Mouse (Mus musculus) testis, adult 10 weeks (tissue): ENCODE results near the gene Card6. TPM values are rescaled to one million over a fixed set of nuclear protein-coding genes. Genes with fewer than 3 reads are reported as not detected.

Experiments
- polyA plus RNA-seq: library from polyadenylated mRNA; stranded (reverse); fragments of 350-450 nt; fragmentation: Illumina TruSeq; extraction: RNeasy Lipid Tissue Mini Kit (QIAGEN cat#74804); gene quantifications from one replicate; pipeline ENCODE4 v1.2.3, GENCODE M21; 2014; ENCODE audit warnings: low read depth, low replicate concordance

The Card6 gene
- polyA plus RNA-seq: 8.7 TPM

DNA sequence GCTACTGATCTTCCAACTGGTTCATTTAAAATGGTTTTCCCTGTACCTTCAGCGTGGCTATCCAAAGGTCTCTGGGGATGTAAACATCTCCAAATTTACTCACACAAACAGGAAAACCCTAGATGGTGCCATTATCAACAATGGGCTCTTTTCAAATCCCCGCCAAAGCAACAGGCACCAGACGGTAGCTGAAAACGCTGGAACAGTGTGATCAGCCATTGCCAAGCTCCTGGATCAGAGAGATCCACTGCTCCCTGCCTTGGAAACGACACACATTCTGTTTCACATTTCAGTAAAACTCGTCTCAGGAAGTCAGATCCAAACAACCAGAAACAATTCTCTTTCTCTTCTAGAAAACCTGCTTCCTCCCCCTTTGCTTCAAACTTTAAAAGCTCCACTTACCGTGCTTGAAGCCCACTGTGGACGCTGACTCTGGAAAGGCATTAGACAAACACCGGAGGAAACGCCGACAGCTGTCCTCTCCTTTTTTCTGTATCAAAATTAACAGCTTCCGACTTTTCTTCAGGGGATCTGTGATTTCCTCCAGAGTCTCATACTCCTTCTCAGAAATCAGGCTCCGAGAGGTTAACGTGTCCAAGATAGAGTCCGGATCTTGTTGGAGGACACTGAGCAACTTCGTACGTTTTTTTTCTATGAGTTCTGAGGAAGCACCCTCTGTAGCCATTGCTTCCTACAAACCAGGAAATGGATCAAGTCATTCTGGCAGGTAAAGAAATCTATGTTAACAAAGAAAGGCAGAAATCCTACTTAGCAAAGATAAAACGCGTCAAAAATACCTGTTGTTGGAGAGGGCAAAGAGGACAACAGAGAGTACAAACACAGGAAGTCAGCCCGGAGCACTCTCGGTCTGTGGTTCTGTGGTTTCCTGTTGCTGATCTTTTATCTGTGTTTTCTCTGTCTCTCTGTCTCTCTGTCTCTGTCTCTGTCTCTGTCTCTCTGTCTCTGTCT, at the start of gene Card6:
Gene Card6 (minus strand): TSS at position 854 of the 969 bp plus-strand sequence.

DNA sequence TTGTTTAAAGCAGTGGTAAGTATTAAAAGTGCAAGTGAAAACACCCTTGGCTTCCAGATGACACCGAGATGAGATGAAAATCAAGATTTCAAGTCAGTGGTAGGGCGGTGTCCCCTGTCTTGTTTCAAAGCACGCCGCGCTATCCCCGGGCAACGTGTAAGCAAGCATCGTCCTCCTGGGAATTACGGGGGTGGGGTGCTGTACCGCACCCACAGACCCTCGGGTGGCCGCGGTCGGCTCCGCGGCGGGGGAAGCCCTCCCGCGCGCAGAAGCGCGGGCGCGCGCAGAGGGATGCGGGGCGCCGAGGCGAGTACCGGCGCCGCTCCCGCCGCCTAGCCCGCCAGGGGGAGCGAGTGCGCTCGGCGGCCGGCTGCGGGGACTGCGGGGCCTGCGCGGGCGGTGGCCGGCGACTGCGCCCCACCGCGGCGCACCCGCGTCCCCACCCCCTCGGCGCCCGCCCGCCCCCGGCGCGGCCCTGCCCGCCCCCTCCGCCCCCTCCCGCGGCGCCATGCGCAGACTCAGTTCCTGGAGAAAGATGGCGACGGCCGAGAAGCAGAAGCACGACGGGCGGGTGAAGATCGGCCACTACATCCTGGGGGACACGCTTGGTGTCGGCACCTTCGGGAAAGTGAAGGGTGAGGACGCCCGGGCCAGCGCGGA, 35.2 kb upstream of the Card6 start, which contains the start of gene Prkaa1:
Gene Prkaa1 (plus strand): TSS at position 501 of the 660 bp plus-strand sequence.

DNA sequence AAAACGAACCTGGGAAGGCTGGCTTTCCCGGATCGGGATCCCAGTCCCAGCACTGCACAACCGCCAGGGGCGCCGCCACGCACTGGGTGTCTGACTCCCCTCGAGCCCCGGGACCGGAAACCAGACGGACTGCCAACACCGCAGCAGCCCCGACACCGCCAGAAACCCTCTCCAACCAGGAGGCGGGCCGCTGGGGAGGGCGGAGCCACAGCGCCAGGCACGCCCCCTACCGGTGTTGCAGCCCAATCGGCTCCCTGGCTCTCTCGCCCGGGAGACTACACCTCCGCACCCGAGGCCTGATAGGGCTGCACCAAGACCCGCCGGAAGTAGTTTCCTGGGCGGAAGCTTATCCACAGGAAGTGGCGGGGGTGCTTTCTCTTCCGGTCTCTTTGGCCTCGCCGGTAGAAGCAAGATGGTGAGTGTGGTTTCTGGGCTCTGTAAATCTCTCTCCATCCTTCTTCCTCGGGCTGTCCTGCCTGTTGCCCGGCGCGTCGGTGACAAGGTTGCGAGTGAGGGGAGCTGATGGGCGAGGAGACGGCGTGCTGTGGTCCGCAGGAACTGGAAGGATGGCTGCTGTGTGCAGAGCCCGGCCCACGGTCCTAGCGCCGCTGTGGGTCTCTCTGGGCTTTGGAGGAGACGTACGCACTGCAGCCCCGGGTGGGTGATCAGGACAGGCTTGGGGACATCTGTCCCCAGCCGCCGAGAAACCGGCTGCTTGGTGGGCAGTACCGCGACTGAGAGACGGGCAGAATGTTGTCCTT, 8.1 kb upstream of the Card6 start, which contains the start of gene Rpl37:
Gene Rpl37 (plus strand): TSS at position 376 of the 761 bp plus-strand sequence.

GRCm38 (mm10) chr15:5063635-5064034, 44.7 kb downstream of the Card6 start, which contains the start of gene C7:
C7 (minus strand) TSS chr15:5063740.

Other genes starting within 250 kb of the Card6 start
- 861 TPM for gene Mroh2b, start 209.8 kb downstream of the Card6 start, polyA plus RNA-seq
- 72.6 TPM for gene C7, start 44.8 kb downstream of the Card6 start, polyA plus RNA-seq
- 19.1 TPM for gene Rpl37, start 8.1 kb upstream of the Card6 start, polyA plus RNA-seq
- 20.3 TPM for gene Prkaa1, start 35.3 kb upstream of the Card6 start, polyA plus RNA-seq
- 15.6 TPM for gene Ttc33, start 77.0 kb upstream of the Card6 start, polyA plus RNA-seq
- gene Ptger4, start 135.6 kb upstream of the Card6 start, polyA plus RNA-seq: 0.21 TPM